8 mouse cellular contexts compared by ENCODE assay signal in genomic region chr13:54371387-54372330, GRCm38 (mm10). TPM values are rescaled to one million over a fixed set of nuclear protein-coding genes. Genes with fewer than 3 reads are reported as not detected.
DNase-seq lines count a peak whose midpoint lies in the region; ATAC-seq and TF ChIP-seq lines count a peak whose summit lies in the region.

No protein-coding gene starts in this region.

- intact Hi-C loops in gastrocnemius, postnatal 14 days (cut with DNase I; ENCODE audit: low total_unique reads) = loop anchor here (2.0 kb wide), 1 partner anchor 123 kb away; no protein-coding TSS in a partner anchor

- WGBS in limb, embryonic 14.5 days = under 1% methylated on average over 53 of the region's 59 CpGs
- 2% methylated on average over 56 of the region's 59 CpGs for WGBS in midbrain, embryonic 15.5 days

- H3K27ac ChIP-seq in limb, embryonic 14.5 days (replicated peaks; ENCODE audit: low read depth, low read length) = no peak overlapping the region
- H3K27ac ChIP-seq in midbrain, embryonic 15.5 days = peak overlapping the region; percentile 86

- peak; percentile 91 for ATAC-seq in limb, embryonic 14.5 days (ENCODE audit: low FRiP score, low read depth)
- ATAC-seq in midbrain, embryonic 15.5 days (replicated peaks) = peak; percentile 75
- no peak for ATAC-seq in erythroblast, adult 5-6 weeks (replicated peaks; ENCODE audit: low FRiP score, poor library complexity, severe bottlenecking)

- peak; percentile 76 to 84 for DNase-seq in adrenal gland, adult 18-20 months (ENCODE audit: low spot score in 2 of 2)
- DNase-seq in cerebellum, postnatal 25 days = peak; percentile 75 to 81
- DNase-seq in gastrocnemius, postnatal 14 days = peak; percentile 87
- DNase-seq in hindlimb bud, embryonic 11.5 days (ENCODE audit: extremely low spot score, low read depth, low spot score) = peak; percentile 22
- DNase-seq in limb, embryonic 14.5 days (ENCODE audit: low spot score) = peak; percentile 85
- DNase-seq in spleen, adult 18-20 months = peak; percentile 64 to 83

- H3K27me3 ChIP-seq in limb, embryonic 14.5 days (ENCODE audit: control insufficient read depth, insufficient read depth, low read length) = peaks cover 12% of the 10 kb centered on the region
- H3K27me3 ChIP-seq in midbrain, embryonic 15.5 days (replicated peaks) = no peaks in the 10 kb centered on the region

- H3K9me3 ChIP-seq in limb, embryonic 14.5 days (ENCODE audit: control insufficient read depth, low read length) = no peaks in the 10 kb centered on the region
- H3K9me3 ChIP-seq in midbrain, embryonic 15.5 days = no peaks in the 10 kb centered on the region

- peak overlapping the region; percentile 26 for H3K4me3 ChIP-seq in limb, embryonic 14.5 days (replicated peaks; ENCODE audit: low read length)
- H3K4me3 ChIP-seq in midbrain, embryonic 15.5 days = peak overlapping the region; percentile 49

- no peak for TF ChIP-seq POLR2A in limb, embryonic 14.5 days (IDR thresholded peaks at IDR 0.05; ENCODE audit: borderline replicate concordance, extremely low read depth, insufficient read depth, insufficient read length)

- no peak overlapping the region for H3K9ac ChIP-seq in limb, embryonic 14.5 days (ENCODE audit: low read depth, low read length, severe bottlenecking)
- H3K9ac ChIP-seq in midbrain, embryonic 15.5 days = peak overlapping the region; percentile 41

- H3K4me1 ChIP-seq in limb, embryonic 14.5 days (ENCODE audit: control insufficient read depth, insufficient read depth, low read length) = peaks cover 15% of the 10 kb centered on the region
- H3K4me1 ChIP-seq in midbrain, embryonic 15.5 days = peaks cover 50% of the 10 kb centered on the region

- peak overlapping the region; percentile 56 for H3K4me2 ChIP-seq in limb, embryonic 14.5 days (replicated peaks; ENCODE audit: low read depth, low read length, severe bottlenecking)
- peak overlapping the region; percentile 70 for H3K4me2 ChIP-seq in midbrain, embryonic 15.5 days

- H3K36me3 ChIP-seq in limb, embryonic 14.5 days (ENCODE audit: control insufficient read depth, insufficient read depth, low read length) = no peaks in the 10 kb centered on the region
- H3K36me3 ChIP-seq in midbrain, embryonic 15.5 days (replicated peaks) = no peaks in the 10 kb centered on the region

RNA-seq across cellular contexts. Expression of gene Cplx2, which starts 0.5 kb away (rescaled TPM):
- total RNA-seq in adrenal gland, adult 18-20 months (2021) = 10 to 100 TPM; 20.9 to 21.3 TPM
- total RNA-seq in gastrocnemius, postnatal 14 days (2021) = 1 to 10 TPM; 3.7 to 5.1 TPM
- polyA plus RNA-seq in limb, embryonic 14.5 days (2012; rRNA removed) = 10.8 and 10.9 TPM in 2 replicates
- 5.5 and 7.1 TPM in 2 replicates for polyA plus RNA-seq in limb, embryonic 14.5 days (2014; fragmentation: Nextera tagmentation; extraction: Ambion mirVana)
- 31.1 and 32.8 TPM in 2 replicates for polyA plus RNA-seq in midbrain, embryonic 15.5 days (2015; fragmentation: Nextera tagmentation; extraction: Ambion mirVana)
- not detected in 2 replicates for total RNA-seq in erythroblast, adult 5-6 weeks (2015; ENCODE audit: low replicate concordance)
- 0.34 TPM in 1 of 2 replicates, not detected in the other for total RNA-seq in erythroblast, adult 5-6 weeks (2017; ENCODE audit: low replicate concordance)

Comparison
In these comparisons a context has a peak if more than half of its experiments do, and no peak if none do; other contexts are left out.
1. DNase-seq: peak in every context shown above with its lines; median percentile 87 in gastrocnemius, postnatal 14 days; 85 in limb, embryonic 14.5 days; 80 in adrenal gland, adult 18-20 months; 78 in cerebellum, postnatal 25 days; 74 in spleen, adult 18-20 months; 22 in hindlimb bud, embryonic 11.5 days.